ENCODE assay signal across 8 mouse cellular contexts in the genomic region with DNA sequence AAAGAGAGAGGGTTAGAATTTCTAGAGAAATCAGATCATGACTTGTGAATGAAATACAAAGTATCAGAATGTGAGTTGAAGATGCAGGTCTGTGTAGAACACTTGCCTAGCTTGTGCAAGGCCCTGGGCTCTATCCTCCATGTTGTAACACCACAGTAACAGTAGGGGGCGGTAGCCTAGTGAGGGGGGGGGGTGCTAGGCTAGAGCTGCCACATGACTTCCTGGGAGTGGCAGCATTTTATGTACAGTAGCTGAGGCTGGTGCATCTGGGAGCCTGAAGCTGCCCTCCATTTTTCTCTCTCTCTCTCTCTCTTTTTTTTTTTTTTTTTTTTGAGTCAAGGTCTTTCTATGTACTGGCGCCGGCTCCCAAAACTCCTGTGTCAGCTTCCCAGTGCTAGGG. TPM values are rescaled to one million over a fixed set of nuclear protein-coding genes. Genes with fewer than 3 reads are reported as not detected.
DNase-seq lines count a peak whose midpoint lies in the region; ATAC-seq and TF ChIP-seq lines count a peak whose summit lies in the region.

No protein-coding gene starts in this region.

- peak; percentile 51; the same call in 1 of the 2 replicates for ATAC-seq in monocyte, adult 5-6 weeks (replicated peaks; ENCODE audit: insufficient number of reproducible peaks, low FRiP score, low TSS enrichment, poor library complexity, severe bottlenecking)

- TF ChIP-seq CTCF in layer of hippocampus, adult 2 months (conservative IDR thresholded peaks at IDR 0.05) = peak; percentile 72

- no peak overlapping the region for H3K4me3 ChIP-seq in layer of hippocampus, adult 2 months

- peak; percentile 27 for DNase-seq in adrenal gland, adult 2 months
- DNase-seq in adrenal gland, adult (ENCODE audit: inconsistent age in 2 of 2, low spot score in 1 of 2) = no peak
- DNase-seq in layer of hippocampus, adult 2 months (ENCODE audit: low spot score in 2 of 2) = no peak
- DNase-seq in layer of hippocampus, adult 8-10 months (ENCODE audit: low spot score in 2 of 2) = no peak
- peak; percentile 37 for DNase-seq in c-Kit-positive CD71-positive TER-119-positive erythroid progenitor cells, embryonic 14.5 days (ENCODE audit: low spot score)
- DNase-seq in gastrocnemius, postnatal 25 days = no peak
- DNase-seq in adrenal gland, postnatal 25 days = no peak

- H3K27ac ChIP-seq in layer of hippocampus, adult 2 months = peak overlapping the region; percentile 43; the same call in 1 of the 2 replicates

RNA-seq across cellular contexts. Expression of gene Trim8, which starts 9.3 kb away (rescaled TPM):
- 10 to 100 TPM; 38.0 to 66.4 TPM for total RNA-seq in adrenal gland, adult 2 months (2021)
- 66.1 and 78.8 TPM in 2 replicates for polyA plus RNA-seq in adrenal gland, adult 2 months (2012; rRNA removed)
- total RNA-seq in layer of hippocampus, adult 2 months (2021) = 100 to 1,000 TPM in 1 of 2 experiments, 10 to 100 TPM in 1; 99.9 to 108 TPM
- total RNA-seq in layer of hippocampus, adult 8-10 months (2022) = 10 to 100 TPM; 91.0 to 98.4 (median 93.7) TPM
- 35.4 to 50.0 TPM (median 39.9 TPM) in 3 replicates for total RNA-seq in monocyte, adult 5-6 weeks (2017)
- 10 to 100 TPM; 19.1 to 20.6 TPM for total RNA-seq in gastrocnemius, postnatal 25 days (2021)
- total RNA-seq in adrenal gland, postnatal 25 days (2021) = 50.9 and 52.6 TPM in 2 replicates

Comparison
In these comparisons a context has a peak if more than half of its experiments do, and no peak if none do; other contexts are left out.
1. DNase-seq: peak in adrenal gland, adult 2 months (single experiment) and c-Kit-positive CD71-positive TER-119-positive erythroid progenitor cells, embryonic 14.5 days (single experiment); none in adrenal gland, adult (0 of 2), layer of hippocampus, adult 2 months (0 of 2), layer of hippocampus, adult 8-10 months (0 of 2), gastrocnemius, postnatal 25 days (single experiment) and adrenal gland, postnatal 25 days (single experiment).